Mouse (Mus musculus) forebrain, postnatal 0 days (tissue): ENCODE results near the gene Eea1. TPM values are rescaled to one million over a fixed set of nuclear protein-coding genes. Genes with fewer than 3 reads are reported as not detected.

Experiments used
- ATAC-seq: fragments of 200-750 bp; cut with Nextera tagmentation; 2 replicates; pipeline ENCODE4 v1.8.0; 2017; ENCODE audit warnings: mild to moderate bottlenecking, moderate library complexity
- DNase-seq: peaks from one replicate; pipeline ENCODE4 v3.0.0-alpha.2; 2015
- H3K27ac ChIP-seq: fragments of 300-500 bp; sonication (generic); 2 replicates; pipeline ENCODE4 v1.5.1; 2014; ENCODE audit warnings: low read depth, mild to moderate bottlenecking, antibody characterized with exemption, low read length, moderate library complexity, mixed read lengths
- H3K27me3 ChIP-seq: fragments of 300-500 bp; sonication (generic); 2 replicates; pipeline ENCODE4 v1.6.1; 2014; ENCODE audit warnings: mild to moderate bottlenecking, low read length, mixed read lengths; ENCODE audit not compliant: insufficient read depth
- H3K36me3 ChIP-seq: fragments of 300-500 bp; sonication (generic); 2 replicates; pipeline ENCODE4 v1.6.1; 2014; ENCODE audit warnings: mild to moderate bottlenecking, moderate library complexity; ENCODE audit not compliant: insufficient read depth
- H3K4me1 ChIP-seq: fragments of 300-500 bp; sonication (generic); 2 replicates; pipeline ENCODE4 v1.6.1; 2014; ENCODE audit warnings: antibody characterized with exemption; ENCODE audit not compliant: insufficient read depth
- H3K4me2 ChIP-seq: fragments of 300-500 bp; sonication (generic); 2 replicates; pipeline ENCODE4 v1.6.1; 2014; ENCODE audit warnings: low read depth, mild to moderate bottlenecking, moderate library complexity
- H3K4me3 ChIP-seq: fragments of 300-500 bp; sonication (generic); 2 replicates; pipeline ENCODE4 v1.5.1; 2014; ENCODE audit warnings: low read depth, low read length, mixed read lengths
- H3K9ac ChIP-seq: fragments of 300-500 bp; sonication (generic); 2 replicates; pipeline ENCODE4 v1.6.1; 2014; ENCODE audit warnings: mild to moderate bottlenecking
- H3K9me3 ChIP-seq: fragments of 300-500 bp; sonication (generic); 2 replicates; pipeline ENCODE4 v1.6.1; 2016; ENCODE audit warnings: low read length
- CTCF ChIP-seq: sonication (generic); IDR thresholded peaks from 2 replicates; pipeline ENCODE4 v1.5.1; 2016; ENCODE audit warnings: antibody characterized with exemption, control low read depth, low read depth
- WGBS: fragments of 180-500 bp; shearing (Covaris S2); extraction: QIAGEN DNeasy Blood & Tissue Kit; methylation state at CpG from one replicate; pipeline ENCODE4 v1.1.7; 2014; 5-methylcytosine and 5-hydroxymethylcytosine counted together
- polyA plus RNA-seq: library from polyadenylated mRNA; unstranded; fragments of >200 nt; fragmentation: Nextera tagmentation; extraction: Ambion mirVana; gene quantifications from 2 replicates; pipeline ENCODE4 v1.2.1, GENCODE M21; 2015
- total RNA-seq: library from RNA; depleted of rRNA; stranded (reverse); fragments of >200 nt; gene quantifications from 2 replicates; pipeline ENCODE4 v1.2.3, GENCODE M21; 2014

Gene Eea1
- total and polyA plus RNA-seq, 2 experiments from 2014 or later: 16.6 to 21.9 TPM

DNA sequence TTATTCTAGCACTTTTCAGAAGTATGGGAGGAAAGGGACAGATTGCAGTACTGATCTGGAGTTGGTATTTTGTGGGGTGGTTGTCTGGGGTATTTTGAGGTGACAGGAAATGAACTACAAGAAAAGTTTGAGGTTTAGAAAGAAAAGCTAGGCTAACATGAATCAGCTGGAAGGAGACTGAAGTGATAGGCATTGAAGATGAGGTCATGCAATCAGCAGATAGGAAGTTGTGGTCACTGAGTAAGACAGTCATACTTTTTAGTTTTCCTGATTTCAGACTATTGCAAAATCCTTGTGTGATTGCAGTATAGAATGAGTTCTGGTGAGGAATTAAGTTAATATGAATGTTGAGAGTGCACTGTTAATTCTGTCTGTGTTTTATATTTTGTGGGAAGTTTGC, 75.3 kb downstream of the Eea1 start:
- Histone ChIP-seq H3K27ac (no peak overlapping the region), H3K4me1 (no peaks in the 10 kb centered on the region), H3K27me3 (no peaks in the 10 kb centered on the region), H3K4me3 (no peak overlapping the region), H3K4me2 (no peak overlapping the region), H3K9ac (no peak overlapping the region), H3K9me3 (no peaks in the 10 kb centered on the region), H3K36me3 (peaks cover 28% of the 10 kb centered on the region)
- DNase-seq (no peak), ATAC-seq (no peak)
- TF ChIP-seq CTCF: no peak

DNA sequence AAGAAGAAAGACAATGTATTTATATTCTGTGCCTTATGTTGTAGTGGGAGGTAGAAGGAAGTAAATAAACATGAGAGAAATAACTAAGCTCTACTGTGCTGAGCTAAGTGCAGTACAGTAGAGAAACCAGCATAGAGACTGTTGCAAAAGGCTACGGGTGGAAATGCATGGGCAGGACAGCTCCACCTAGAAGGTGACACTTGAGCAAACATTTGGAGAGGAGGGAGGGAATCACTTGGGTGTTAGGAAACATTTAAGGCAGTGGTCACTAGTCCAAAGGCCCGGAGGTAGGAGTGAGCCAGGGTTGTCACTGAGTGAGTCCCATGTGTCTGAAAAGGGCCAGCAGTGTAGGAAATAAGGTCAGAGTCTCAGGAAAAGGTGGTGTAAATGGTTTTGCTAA, 77.0 kb downstream of the Eea1 start:
- Histone ChIP-seq H3K36me3 (peaks cover 14% of the 10 kb centered on the region), H3K27ac (no peak overlapping the region), H3K4me3 (no peak overlapping the region), H3K4me1 (no peaks in the 10 kb centered on the region), H3K9me3 (no peaks in the 10 kb centered on the region), H3K9ac (no peak overlapping the region), H3K27me3 (no peaks in the 10 kb centered on the region), H3K4me2 (no peak overlapping the region)
- 96% methylated on average over 2 of the region's 2 CpGs for WGBS
- no peak for ATAC-seq
- DNase-seq: no peak
- TF ChIP-seq CTCF: no peak

DNA sequence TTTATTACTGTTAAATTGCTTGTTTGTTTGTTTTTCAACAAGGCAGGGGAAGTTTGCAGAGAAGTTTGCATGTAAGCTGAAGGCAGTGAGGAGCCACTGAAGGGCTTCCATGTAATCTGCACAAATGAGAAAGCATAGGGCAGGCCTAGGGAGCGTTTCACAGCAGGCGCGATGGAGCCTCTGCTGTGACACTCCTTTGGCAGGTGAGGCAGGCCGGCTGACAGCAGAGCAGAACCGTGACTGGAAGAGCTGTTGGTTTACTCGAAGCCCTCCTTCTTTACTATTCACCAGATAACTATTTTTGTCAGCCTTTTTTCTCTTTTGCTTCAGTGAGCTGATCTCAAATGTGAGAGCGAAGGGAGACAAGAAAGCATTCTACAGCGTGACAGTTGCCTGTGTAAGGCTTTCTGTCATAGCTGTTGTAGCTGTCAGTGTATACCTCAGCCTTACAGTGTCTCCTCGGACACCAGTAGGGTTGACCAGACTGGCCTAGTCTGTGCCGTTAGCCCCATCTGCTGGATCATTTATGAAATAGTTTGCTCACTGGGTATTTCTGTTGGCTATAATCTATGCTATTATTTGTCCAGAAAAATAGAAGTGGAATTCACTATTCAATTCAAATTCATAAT, 93.0 kb downstream of the Eea1 start:
- ATAC-seq: peak; percentile 79
- Histone ChIP-seq H3K4me3 (no peak overlapping the region), H3K27me3 (no peaks in the 10 kb centered on the region), H3K4me1 (no peaks in the 10 kb centered on the region), H3K9me3 (no peaks in the 10 kb centered on the region), H3K36me3 (peaks cover 6% of the 10 kb centered on the region; the same call in 1 of the 2 replicates), H3K4me2 (no peak overlapping the region), H3K27ac (no peak overlapping the region), H3K9ac (no peak overlapping the region)
- TF ChIP-seq CTCF: peak; percentile 69
- DNase-seq: peak; percentile 47
- 40% methylated on average over 10 of the region's 10 CpGs for WGBS

GRCm38 (mm10) chr10:96034106-96034505, 93.7 kb downstream of the Eea1 start:
- no peak for DNase-seq
- no peaks in the 10 kb centered on the region for H3K4me1 ChIP-seq
- H3K9me3 ChIP-seq: no peaks in the 10 kb centered on the region
- ATAC-seq: no peak
- WGBS: 82% methylated on average over 3 of the region's 3 CpGs
- no peak overlapping the region for H3K9ac ChIP-seq
- no peaks in the 10 kb centered on the region for H3K27me3 ChIP-seq
- H3K4me2 ChIP-seq: no peak overlapping the region
- TF ChIP-seq CTCF: no peak
- H3K36me3 ChIP-seq: peaks cover 6% of the 10 kb centered on the region; the same call in 1 of the 2 replicates
- H3K4me3 ChIP-seq: no peak overlapping the region
- H3K27ac ChIP-seq: no peak overlapping the region

- no peak for TF ChIP-seq CTCF
- Histone ChIP-seq H3K4me2 (no peak overlapping the region), H3K9me3 (no peaks in the 10 kb centered on the region), H3K27me3 (no peaks in the 10 kb centered on the region), H3K4me1 (no peaks in the 10 kb centered on the region), H3K4me3 (no peak overlapping the region), H3K27ac (no peak overlapping the region), H3K36me3 (peaks cover 18% of the 10 kb centered on the region; the same call in 1 of the 2 replicates), H3K9ac (no peak overlapping the region)
- DNase-seq (peak; percentile 31), ATAC-seq (no peak)
Observed at GRCm38 (mm10) chr10:96035951-96036350, 95.5 kb downstream of the Eea1 start.

- 75% methylated on average over 2 of the region's 2 CpGs for WGBS
- Histone ChIP-seq H3K36me3 (peaks cover 21% of the 10 kb centered on the region), H3K9me3 (no peaks in the 10 kb centered on the region), H3K4me1 (no peaks in the 10 kb centered on the region), H3K27ac (no peak overlapping the region), H3K4me3 (no peak overlapping the region), H3K9ac (no peak overlapping the region), H3K4me2 (no peak overlapping the region), H3K27me3 (no peaks in the 10 kb centered on the region)
- ATAC-seq (no peak), DNase-seq (peak; percentile 15)
- no peak for TF ChIP-seq CTCF
Observed at GRCm38 (mm10) chr10:96044216-96044615, 103.8 kb downstream of the Eea1 start.

GRCm38 (mm10) chr10:96047960-96048536, 107.6 kb downstream of the Eea1 start:
- no peak for DNase-seq
- no peak for TF ChIP-seq CTCF
- 43% methylated on average over 9 of the region's 9 CpGs for WGBS
- Histone ChIP-seq H3K27me3 (no peaks in the 10 kb centered on the region), H3K9me3 (no peaks in the 10 kb centered on the region), H3K4me1 (no peaks in the 10 kb centered on the region), H3K9ac (no peak overlapping the region), H3K27ac (no peak overlapping the region), H3K4me2 (no peak overlapping the region), H3K4me3 (no peak overlapping the region), H3K36me3 (peaks cover 5% of the 10 kb centered on the region; the same call in 1 of the 2 replicates)
- no peak for ATAC-seq
